Mouse (Mus musculus) forebrain, embryonic 14.5 days (tissue): Measurements from ENCODE around the gene Ercc5. TPM values are rescaled to one million over a fixed set of nuclear protein-coding genes. Genes with fewer than 3 reads are reported as not detected.

ENCODE experiments used
- ATAC-seq: fragments of 200-750 bp; cut with Nextera tagmentation; 2 replicates; pipeline ENCODE4 v1.8.0; 2017; ENCODE audit warnings: mild to moderate bottlenecking, moderate library complexity
- DNase-seq: peaks from one replicate; pipeline ENCODE4 v3.0.0-alpha.2; 2015; ENCODE audit warnings: low spot score
- H3K27ac ChIP-seq: fragments of 300-500 bp; sonication (generic); 2 replicates; pipeline ENCODE4 v1.5.1; 2014; ENCODE audit warnings: low read depth, mild to moderate bottlenecking, control low read depth, low read length, moderate library complexity
- H3K27me3 ChIP-seq: fragments of 300-500 bp; sonication (generic); replicated peaks from 2 replicates; pipeline ENCODE4 v1.6.1; 2014; ENCODE audit warnings: low read length, control low read depth, mixed read lengths; ENCODE audit not compliant: control insufficient read depth, insufficient read depth
- H3K36me3 ChIP-seq: fragments of 300-500 bp; sonication (generic); 2 replicates; pipeline ENCODE4 v1.6.1; 2014; ENCODE audit warnings: low read length, control low read depth; ENCODE audit not compliant: control insufficient read depth, insufficient read depth
- H3K4me1 ChIP-seq: fragments of 300-500 bp; sonication (generic); 2 replicates; pipeline ENCODE4 v1.6.1; 2014; ENCODE audit warnings: antibody characterized with exemption, low read length, control low read depth; ENCODE audit not compliant: control insufficient read depth, insufficient read depth
- H3K4me2 ChIP-seq: fragments of 300-500 bp; sonication (generic); 2 replicates; pipeline ENCODE4 v1.6.1; 2014; ENCODE audit warnings: mild to moderate bottlenecking, control low read depth, low read length
- H3K4me3 ChIP-seq: fragments of 300-500 bp; sonication (generic); 2 replicates; pipeline ENCODE4 v1.5.1; 2014; ENCODE audit warnings: low read depth, low read length, control low read depth
- H3K9ac ChIP-seq: fragments of 300-500 bp; sonication (generic); 2 replicates; pipeline ENCODE4 v1.6.1; 2014; ENCODE audit warnings: mild to moderate bottlenecking, low read length, control low read depth, moderate library complexity
- H3K9me3 ChIP-seq: fragments of 300-500 bp; sonication (generic); replicated peaks from 2 replicates; pipeline ENCODE4 v1.6.1; 2016; ENCODE audit warnings: low read length, control low read depth, mixed read lengths; ENCODE audit not compliant: control insufficient read depth
- WGBS: fragments of 180-500 bp; shearing (Covaris S2); extraction: QIAGEN DNeasy Blood & Tissue Kit; methylation state at CpG from one replicate; pipeline ENCODE4 v1.1.7; 2014; 5-methylcytosine and 5-hydroxymethylcytosine counted together
- polyA plus RNA-seq: library from polyadenylated mRNA; unstranded; fragments of >200 nt; fragmentation: Nextera tagmentation; extraction: Ambion mirVana; gene quantifications from 2 replicates; pipeline ENCODE4 v1.2.1, GENCODE M21; 2014

Gene Ercc5
- polyA plus RNA-seq, 1 experiment from 2014 or later = 32.5 TPM

- no peak overlapping the region for H3K4me2 ChIP-seq
- H3K36me3 ChIP-seq = peaks cover 85% of the 10 kb centered on the region
- no peaks in the 10 kb centered on the region for H3K27me3 ChIP-seq
- no peak overlapping the region for H3K27ac ChIP-seq
- no peak overlapping the region for H3K9ac ChIP-seq
- no peaks in the 10 kb centered on the region for H3K9me3 ChIP-seq
- ATAC-seq (no peak), DNase-seq (no peak)
- no peak overlapping the region for H3K4me3 ChIP-seq
- 96% methylated on average over 6 of the region's 6 CpGs for WGBS
- H3K4me1 ChIP-seq = no peaks in the 10 kb centered on the region
These were observed 14.3 kb downstream of the Ercc5 start for GRCm38 (mm10) chr1:44161818-44162217.

GRCm38 (mm10) chr1:44162389-44162788 is 14.8 kb downstream of the Ercc5 start:
- no peaks in the 10 kb centered on the region for H3K9me3 ChIP-seq
- DNase-seq (no peak), ATAC-seq (no peak)
- H3K36me3 ChIP-seq = peaks cover 90% of the 10 kb centered on the region
- WGBS = 97% methylated on average over 5 of the region's 5 CpGs
- no peaks in the 10 kb centered on the region for H3K4me1 ChIP-seq
- no peak overlapping the region for H3K27ac ChIP-seq
- H3K4me2 ChIP-seq = no peak overlapping the region
- no peaks in the 10 kb centered on the region for H3K27me3 ChIP-seq
- H3K4me3 ChIP-seq = no peak overlapping the region
- no peak overlapping the region for H3K9ac ChIP-seq

DNA sequence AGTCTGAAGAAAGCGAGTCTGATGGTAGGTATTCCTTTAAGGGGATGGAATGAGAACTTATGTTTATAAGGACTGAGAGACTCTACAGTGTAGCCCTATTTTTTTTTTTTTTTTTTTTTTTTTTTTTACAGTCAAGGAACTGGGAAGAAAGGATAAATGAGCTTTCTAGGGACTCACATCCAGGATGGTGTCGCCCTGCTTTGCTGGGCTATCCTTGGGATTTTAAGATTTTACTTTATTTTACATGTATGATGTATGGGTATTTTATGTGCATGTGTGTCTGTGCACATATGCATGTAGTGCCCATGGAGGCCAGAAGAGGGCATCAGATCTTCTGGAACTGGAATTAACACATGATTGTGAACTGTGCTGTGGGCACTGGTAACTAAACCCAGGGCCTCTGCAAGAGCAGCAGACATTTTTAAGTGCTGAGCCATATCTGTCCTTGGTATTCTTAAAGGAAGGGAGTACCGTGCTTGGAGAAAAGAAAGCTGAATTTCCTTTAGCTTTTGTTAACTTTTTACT is 20.4 kb downstream of the Ercc5 start:
- Histone ChIP-seq H3K9me3 (peaks cover 12% of the 10 kb centered on the region; the same call in 1 of the 2 replicates), H3K4me2 (no peak overlapping the region), H3K27me3 (no peaks in the 10 kb centered on the region)

GRCm38 (mm10) chr1:44172656-44173055 is 25.1 kb downstream of the Ercc5 start:
- no peak overlapping the region for H3K27ac ChIP-seq
- ATAC-seq (no peak), DNase-seq (no peak)
- H3K27me3 ChIP-seq = no peaks in the 10 kb centered on the region
- H3K4me1 ChIP-seq = no peaks in the 10 kb centered on the region
- peaks cover 78% of the 10 kb centered on the region for H3K36me3 ChIP-seq
- H3K9ac ChIP-seq = no peak overlapping the region
- H3K9me3 ChIP-seq = peaks cover 12% of the 10 kb centered on the region; the same call in 1 of the 2 replicates
- WGBS = 98% methylated on average over 4 of the region's 4 CpGs
- no peak overlapping the region for H3K4me3 ChIP-seq
- H3K4me2 ChIP-seq = no peak overlapping the region

More for the DNA sequence above, 20.4 kb downstream of the Ercc5 start:
- 96% methylated on average over 3 of the region's 3 CpGs for WGBS
- peaks cover 80% of the 10 kb centered on the region for H3K36me3 ChIP-seq
- DNase-seq = no peak
- no peak for ATAC-seq
- no peaks in the 10 kb centered on the region for H3K4me1 ChIP-seq
- H3K27ac ChIP-seq = no peak overlapping the region
- no peak overlapping the region for H3K4me3 ChIP-seq
- H3K9ac ChIP-seq = no peak overlapping the region

- H3K9me3 ChIP-seq = peaks cover 12% of the 10 kb centered on the region; the same call in 1 of the 2 replicates
- H3K4me1 ChIP-seq = no peaks in the 10 kb centered on the region
- peaks cover 80% of the 10 kb centered on the region for H3K36me3 ChIP-seq
- 92% methylated on average over 8 of the region's 8 CpGs for WGBS
- no peak overlapping the region for H3K27ac ChIP-seq
- no peak for DNase-seq
- no peak overlapping the region for H3K4me3 ChIP-seq
- ATAC-seq = no peak
- H3K9ac ChIP-seq = no peak overlapping the region
- H3K27me3 ChIP-seq = no peaks in the 10 kb centered on the region
- H3K4me2 ChIP-seq = no peak overlapping the region
These were observed 26.4 kb downstream of the Ercc5 start for GRCm38 (mm10) chr1:44173903-44174302.

- no peaks in the 10 kb centered on the region for H3K27me3 ChIP-seq
- no peak overlapping the region for H3K9ac ChIP-seq
- no peak overlapping the region for H3K4me3 ChIP-seq
- H3K4me1 ChIP-seq = no peaks in the 10 kb centered on the region
- H3K36me3 ChIP-seq = peaks cover 75% of the 10 kb centered on the region
- DNase-seq = no peak
- no peak overlapping the region for H3K27ac ChIP-seq
- no peaks in the 10 kb centered on the region for H3K9me3 ChIP-seq
- 98% methylated on average over 5 of the region's 5 CpGs for WGBS
- no peak for ATAC-seq
- H3K4me2 ChIP-seq = no peak overlapping the region
These were observed 30.5 kb downstream of the Ercc5 start for GRCm38 (mm10) chr1:44178086-44178485.

DNA sequence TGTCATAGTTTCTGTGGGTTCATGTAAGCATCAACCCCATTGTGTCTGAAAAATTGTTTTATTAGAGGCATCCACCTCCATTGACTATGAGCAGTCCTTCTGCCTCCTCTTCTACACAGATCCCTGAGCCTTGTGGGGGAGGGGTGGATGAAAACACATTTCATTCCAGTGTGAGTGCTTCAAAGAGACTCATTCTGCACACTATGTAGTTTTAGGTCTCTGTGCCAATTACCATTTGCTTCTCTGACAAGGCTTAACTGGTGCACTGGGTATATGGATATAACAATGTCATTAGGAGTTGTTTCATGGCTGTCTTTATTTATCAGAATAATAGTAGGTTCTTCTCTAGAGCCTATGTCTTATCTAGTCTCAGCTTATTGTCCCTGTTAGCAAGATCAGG is 38.9 kb downstream of the Ercc5 start:
- Histone ChIP-seq H3K9me3 (no peaks in the 10 kb centered on the region), H3K27me3 (no peaks in the 10 kb centered on the region), H3K9ac (no peak overlapping the region), H3K4me3 (no peak overlapping the region), H3K4me2 (no peak overlapping the region), H3K27ac (no peak overlapping the region), H3K4me1 (no peaks in the 10 kb centered on the region), H3K36me3 (peaks cover 8% of the 10 kb centered on the region)
- ATAC-seq (no peak), DNase-seq (no peak)

- no peaks in the 10 kb centered on the region for H3K36me3 ChIP-seq
- H3K4me1 ChIP-seq = no peaks in the 10 kb centered on the region
- peak overlapping the region; percentile 85 for H3K4me2 ChIP-seq
- DNase-seq = peak; percentile 14
- H3K9ac ChIP-seq = peak overlapping the region; percentile 57
- H3K9me3 ChIP-seq = no peaks in the 10 kb centered on the region
- H3K27me3 ChIP-seq = no peaks in the 10 kb centered on the region; the same call in 1 of the 2 replicates
- H3K27ac ChIP-seq = no peak overlapping the region
- WGBS = 23% methylated on average over 47 of the region's 47 CpGs
- H3K4me3 ChIP-seq = peak overlapping the region; percentile 37
- peak; percentile 57; the same call in 1 of the 2 replicates for ATAC-seq
These were observed 51.0 kb downstream of the Ercc5 start for GRCm38 (mm10) chr1:44198273-44199171.

- Histone ChIP-seq H3K4me3 (no peak overlapping the region), H3K4me2 (no peak overlapping the region), H3K27me3 (no peaks in the 10 kb centered on the region), H3K36me3 (no peaks in the 10 kb centered on the region), H3K9ac (no peak overlapping the region), H3K27ac (no peak overlapping the region), H3K9me3 (no peaks in the 10 kb centered on the region), H3K4me1 (no peaks in the 10 kb centered on the region)
- 88% methylated on average over 15 of the region's 15 CpGs for WGBS
- ATAC-seq = no peak
- DNase-seq = no peak
These were observed 55.3 kb downstream of the Ercc5 start for GRCm38 (mm10) chr1:44202876-44203275.
